Mouse (Mus musculus): ENCODE data around the gene Pebp1. TPM values are rescaled to one million over a fixed set of nuclear protein-coding genes. Genes with fewer than 3 reads are reported as not detected.
"Not testable (repeated sequence)": the region's sequence is repeated elsewhere in the genome, so short reads cannot be mapped to it uniquely, and the experiment has no call there.

The Pebp1 gene
- polyA plus RNA-seq, 1 experiment: 697 TPM

DNA sequence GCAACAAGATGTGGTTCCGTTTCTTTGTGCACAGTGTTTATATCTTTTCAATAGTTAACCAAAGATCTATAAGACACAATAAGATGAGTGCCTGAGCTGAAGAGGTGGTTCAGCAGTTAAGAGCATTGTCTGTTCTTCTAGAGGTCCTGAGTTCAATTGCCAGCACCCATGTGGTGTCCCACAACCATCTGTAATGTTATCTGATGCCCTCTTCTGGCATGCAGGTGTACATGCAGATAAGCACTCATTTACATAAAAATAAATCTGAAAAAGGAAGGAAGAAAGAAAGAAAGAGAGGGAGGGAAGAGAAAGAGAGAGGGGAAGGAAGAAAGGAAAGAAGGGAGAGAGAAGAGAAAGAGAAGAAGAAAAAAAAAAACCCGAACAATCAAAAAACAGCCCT lies 19.4 kb upstream of the Pebp1 start:
- no peak for TF ChIP-seq USF1 (IDR thresholded peaks at IDR 0.05; ENCODE audit: low read depth)
- TF ChIP-seq CEBPB (IDR thresholded peaks at IDR 0.05; ENCODE audit: low read depth): no peak
- Histone ChIP-seq H3K27me3 (ENCODE audit: control insufficient read depth, insufficient read depth, insufficient read length) (no peaks in the 10 kb centered on the region), H3K79me3 (ENCODE audit: low read depth) (no peaks in the 10 kb centered on the region), H3K79me2 (ENCODE audit: control insufficient read depth, insufficient read depth) (no peaks in the 10 kb centered on the region), H3K36me3 (ENCODE audit: control insufficient read depth, insufficient read depth) (no peaks in the 10 kb centered on the region), H3K4me3 (ENCODE audit: insufficient read depth, poor library complexity, severe bottlenecking) (no peak overlapping the region), H3ac (ENCODE audit: control insufficient read depth, insufficient read length, low read depth) (no peak overlapping the region)

DNA sequence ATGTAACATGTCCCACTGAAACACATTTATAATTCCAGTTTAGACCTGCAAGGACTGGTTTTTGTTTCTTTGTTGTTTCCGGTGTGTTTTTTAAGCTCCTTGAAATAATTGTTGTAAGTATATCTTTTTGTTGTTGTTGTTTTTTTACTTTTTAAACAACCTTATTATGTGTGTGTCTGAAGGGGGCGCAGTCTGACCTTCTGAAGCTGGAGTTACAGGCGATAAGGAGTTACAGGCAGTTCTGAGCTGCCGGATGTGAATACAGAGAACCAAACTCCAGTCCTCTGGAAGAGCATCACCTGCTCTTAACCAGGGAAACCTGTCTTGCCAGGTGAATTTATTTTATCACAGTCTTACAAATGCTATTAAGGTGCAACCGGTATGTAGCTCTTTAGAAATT lies 18.3 kb upstream of the Pebp1 start:
- TF ChIP-seq CEBPB (IDR thresholded peaks at IDR 0.05; ENCODE audit: low read depth): no peak
- TF ChIP-seq CTCF (IDR thresholded peaks at IDR 0.05; ENCODE audit: control insufficient read depth, insufficient read depth, insufficient read length): no peak
- no peak for TF ChIP-seq USF1 (IDR thresholded peaks at IDR 0.05; ENCODE audit: low read depth)
- no peaks in the 10 kb centered on the region for H3K36me3 ChIP-seq (ENCODE audit: control insufficient read depth, insufficient read depth)
- H3K4me3 ChIP-seq (ENCODE audit: insufficient read depth, poor library complexity, severe bottlenecking): no peak overlapping the region
- H3K27me3 ChIP-seq (ENCODE audit: control insufficient read depth, insufficient read depth, insufficient read length): no peaks in the 10 kb centered on the region
- no peak overlapping the region for H3ac ChIP-seq (ENCODE audit: control insufficient read depth, insufficient read length, low read depth)
- no peaks in the 10 kb centered on the region for H3K79me2 ChIP-seq (ENCODE audit: control insufficient read depth, insufficient read depth)
- no peaks in the 10 kb centered on the region for H3K79me3 ChIP-seq (ENCODE audit: low read depth)

DNA sequence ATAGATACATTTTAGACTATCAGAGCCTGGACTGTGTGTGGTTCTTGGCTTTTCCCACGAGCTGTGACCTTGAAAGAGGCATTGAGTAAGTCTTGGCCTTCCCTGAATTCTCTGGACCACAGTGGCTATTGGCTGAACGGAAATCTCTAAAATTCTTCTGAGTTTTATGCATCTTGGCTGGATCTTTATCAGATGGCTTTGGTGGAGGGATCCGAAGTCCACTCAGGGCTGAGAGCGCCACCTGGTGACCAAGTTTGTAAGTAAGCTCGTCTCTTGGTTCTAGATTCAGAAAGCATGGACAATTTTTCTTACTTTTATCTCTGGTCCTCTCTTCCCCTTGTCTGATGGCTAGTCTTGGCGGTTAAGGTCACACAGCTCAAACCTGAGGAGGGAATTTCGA lies 17.5 kb upstream of the Pebp1 start:
- H3K27me3 ChIP-seq (ENCODE audit: control insufficient read depth, insufficient read depth, insufficient read length): no peaks in the 10 kb centered on the region
- TF ChIP-seq CEBPB (IDR thresholded peaks at IDR 0.05; ENCODE audit: low read depth): no peak
- TF ChIP-seq MYOD1 (IDR thresholded peaks at IDR 0.05; ENCODE audit: control insufficient read depth, insufficient read length, low read depth): no peak
- TF ChIP-seq CTCF (IDR thresholded peaks at IDR 0.05; ENCODE audit: control insufficient read depth, insufficient read depth, insufficient read length): no peak
- TF ChIP-seq FOSL1 (IDR thresholded peaks at IDR 0.05; ENCODE audit: insufficient read depth, low read length, poor library complexity, severe bottlenecking): no peak
- no peak for TF ChIP-seq MAX (IDR thresholded peaks at IDR 0.05)
- no peak for TF ChIP-seq MYOG (IDR thresholded peaks at IDR 0.05; ENCODE audit: control insufficient read depth, extremely low read depth, insufficient read length)
- TF ChIP-seq USF1 (IDR thresholded peaks at IDR 0.05; ENCODE audit: low read depth): no peak
- H3K79me3 ChIP-seq (ENCODE audit: low read depth): no peaks in the 10 kb centered on the region
- no peaks in the 10 kb centered on the region for H3K36me3 ChIP-seq (ENCODE audit: control insufficient read depth, insufficient read depth)
- H3ac ChIP-seq (ENCODE audit: control insufficient read depth, insufficient read length, low read depth): no peak overlapping the region
- H3K4me3 ChIP-seq (ENCODE audit: insufficient read depth, poor library complexity, severe bottlenecking): no peak overlapping the region
- H3K79me2 ChIP-seq (ENCODE audit: control insufficient read depth, insufficient read depth): no peaks in the 10 kb centered on the region

DNA sequence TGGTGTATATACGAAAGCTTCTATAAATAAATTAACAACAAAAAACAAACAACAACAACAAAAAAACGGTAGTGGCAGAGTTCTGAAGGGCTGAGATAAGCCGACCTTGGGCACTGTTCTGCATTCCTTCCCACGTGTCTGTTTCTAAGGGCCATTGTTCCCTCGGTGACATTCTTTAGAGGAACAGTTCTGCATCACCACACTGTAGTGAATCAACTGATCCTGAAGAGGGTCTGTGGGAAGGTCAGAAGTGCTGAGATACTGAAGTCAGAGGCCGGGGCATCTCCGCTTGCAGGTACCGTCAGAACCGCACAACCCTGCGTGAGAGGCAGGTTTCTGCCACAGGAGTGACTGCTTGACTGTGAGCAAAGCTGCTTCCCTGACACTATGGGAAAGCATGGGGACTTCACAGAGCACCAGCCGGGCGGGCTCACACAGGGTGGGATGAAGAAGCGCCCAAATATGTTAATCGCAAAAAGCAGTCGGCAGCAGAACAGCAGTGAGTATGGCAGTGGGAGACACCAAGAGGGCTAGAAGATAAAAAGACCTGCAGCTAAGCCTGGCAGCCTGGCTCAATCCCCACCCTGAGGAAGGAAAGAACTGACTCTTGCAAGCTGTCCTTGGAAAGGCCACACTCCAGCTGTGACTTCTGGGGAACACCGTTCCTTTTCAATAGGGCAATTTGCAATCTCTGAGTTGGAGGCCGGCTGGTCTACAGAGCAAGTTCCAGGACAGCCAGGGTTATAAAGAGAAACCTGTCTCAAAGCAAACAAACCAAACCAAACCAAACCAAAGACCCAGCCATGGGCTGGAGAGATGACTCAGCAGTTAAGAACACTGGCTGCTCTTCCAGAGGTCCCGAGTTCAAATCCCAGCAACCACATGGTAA lies 16.5 kb upstream of the Pebp1 start:
- TF ChIP-seq MYOD1 (IDR thresholded peaks at IDR 0.05; ENCODE audit: control insufficient read depth, insufficient read length, low read depth) (no peak), MAX (IDR thresholded peaks at IDR 0.05) (no peak), FOSL1 (IDR thresholded peaks at IDR 0.05; ENCODE audit: insufficient read depth, low read length, poor library complexity, severe bottlenecking) (no peak)
- no peaks in the 10 kb centered on the region for H3K79me3 ChIP-seq (ENCODE audit: low read depth)
- H3K4me3 ChIP-seq (ENCODE audit: insufficient read depth, poor library complexity, severe bottlenecking): no peak overlapping the region
- H3K36me3 ChIP-seq (ENCODE audit: control insufficient read depth, insufficient read depth): no peaks in the 10 kb centered on the region
- H3K27me3 ChIP-seq (ENCODE audit: control insufficient read depth, insufficient read depth, insufficient read length): no peaks in the 10 kb centered on the region
- H3ac ChIP-seq (ENCODE audit: control insufficient read depth, insufficient read length, low read depth): no peak overlapping the region
- no peaks in the 10 kb centered on the region for H3K79me2 ChIP-seq (ENCODE audit: control insufficient read depth, insufficient read depth)

DNA sequence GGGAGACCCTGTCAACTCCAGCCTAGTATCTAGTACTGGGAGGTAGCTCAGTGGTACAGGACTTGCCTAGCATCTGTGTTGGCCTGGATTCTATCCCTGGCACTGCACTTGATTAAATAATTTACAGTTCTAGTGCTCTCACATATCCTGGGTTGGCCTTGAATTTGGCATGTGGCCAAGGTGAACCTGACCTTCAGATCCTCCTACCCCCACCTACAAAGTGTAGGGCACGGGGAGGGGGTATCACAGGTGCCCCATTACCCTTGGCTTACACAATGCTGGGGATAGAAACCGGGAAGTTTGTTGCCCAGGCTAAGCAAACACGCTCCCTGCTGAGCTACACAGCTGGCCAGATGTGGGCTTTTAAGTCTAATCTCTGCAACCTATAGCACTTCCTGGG lies 15.5 kb upstream of the Pebp1 start:
- TF ChIP-seq FOSL1 (IDR thresholded peaks at IDR 0.05; ENCODE audit: insufficient read depth, low read length, poor library complexity, severe bottlenecking) (no peak), MAX (IDR thresholded peaks at IDR 0.05) (no peak)

DNA sequence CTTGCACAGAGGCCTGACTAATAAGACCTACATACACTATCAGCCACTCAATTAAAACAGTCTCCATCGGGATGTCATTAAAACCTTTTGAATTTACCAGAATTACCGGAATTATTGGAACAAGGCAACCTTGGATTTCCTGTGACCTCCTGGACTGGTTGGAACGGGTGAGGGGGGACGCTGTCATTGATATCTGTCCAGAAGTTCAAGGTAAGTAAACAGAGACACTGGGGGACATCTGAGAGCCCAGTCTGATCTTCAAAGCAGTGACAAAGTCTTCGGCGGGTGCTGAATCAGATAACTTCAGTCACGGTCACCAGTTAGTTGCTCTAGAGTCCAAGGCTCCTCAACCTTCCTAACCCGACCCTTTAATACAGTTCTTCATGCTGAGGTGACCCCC lies 7.6 kb upstream of the Pebp1 start:
- no peak overlapping the region for H3K4me3 ChIP-seq (ENCODE audit: insufficient read depth, poor library complexity, severe bottlenecking)
- no peaks in the 10 kb centered on the region for H3K79me3 ChIP-seq (ENCODE audit: low read depth)
- H3K79me2 ChIP-seq (ENCODE audit: control insufficient read depth, insufficient read depth): no peaks in the 10 kb centered on the region
- no peak for TF ChIP-seq MYOG (IDR thresholded peaks at IDR 0.05; ENCODE audit: control insufficient read depth, extremely low read depth, insufficient read length)
- TF ChIP-seq CEBPB (IDR thresholded peaks at IDR 0.05; ENCODE audit: low read depth): no peak
- no peak for TF ChIP-seq MYOD1 (IDR thresholded peaks at IDR 0.05; ENCODE audit: control insufficient read depth, insufficient read length, low read depth)
- no peak for TF ChIP-seq USF1 (IDR thresholded peaks at IDR 0.05; ENCODE audit: low read depth)
- TF ChIP-seq CTCF (IDR thresholded peaks at IDR 0.05; ENCODE audit: control insufficient read depth, insufficient read depth, insufficient read length): no peak
- no peak for TF ChIP-seq MAX (IDR thresholded peaks at IDR 0.05)
- TF ChIP-seq FOSL1 (IDR thresholded peaks at IDR 0.05; ENCODE audit: insufficient read depth, low read length, poor library complexity, severe bottlenecking): no peak
- no peaks in the 10 kb centered on the region for H3K36me3 ChIP-seq (ENCODE audit: control insufficient read depth, insufficient read depth)
- H3ac ChIP-seq (ENCODE audit: control insufficient read depth, insufficient read length, low read depth): no peak overlapping the region
- H3K27me3 ChIP-seq (ENCODE audit: control insufficient read depth, insufficient read depth, insufficient read length): no peaks in the 10 kb centered on the region

More for the DNA sequence above, 15.5 kb upstream of the Pebp1 start:
- Histone ChIP-seq H3K79me3 (ENCODE audit: low read depth) (no peaks in the 10 kb centered on the region), H3K79me2 (ENCODE audit: control insufficient read depth, insufficient read depth) (no peaks in the 10 kb centered on the region), H3K27me3 (ENCODE audit: control insufficient read depth, insufficient read depth, insufficient read length) (no peaks in the 10 kb centered on the region), H3K4me3 (ENCODE audit: insufficient read depth, poor library complexity, severe bottlenecking) (no peak overlapping the region), H3K36me3 (ENCODE audit: control insufficient read depth, insufficient read depth) (no peaks in the 10 kb centered on the region), H3ac (ENCODE audit: control insufficient read depth, insufficient read length, low read depth) (no peak overlapping the region)

DNA sequence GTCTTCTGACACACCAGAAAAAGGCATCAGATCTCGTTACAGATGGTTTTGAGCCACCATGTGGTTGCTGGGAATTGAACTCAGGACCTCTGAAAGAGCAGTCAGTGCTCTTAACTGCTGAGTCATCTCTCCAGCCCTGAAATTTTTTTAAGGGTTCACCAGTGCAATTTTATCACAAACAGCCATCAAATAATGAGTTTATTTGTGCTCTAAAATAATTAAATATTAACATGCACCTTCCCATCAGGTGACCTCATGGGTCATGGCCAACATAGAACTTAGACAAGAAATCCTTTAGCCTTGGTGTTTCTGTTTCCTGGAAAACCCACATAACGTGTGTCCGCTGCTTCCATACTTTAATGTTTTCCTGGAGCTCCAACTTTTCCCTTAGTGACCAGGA lies 6.4 kb upstream of the Pebp1 start:
- H3K79me2 ChIP-seq (ENCODE audit: control insufficient read depth, insufficient read depth); H3K36me3 ChIP-seq (ENCODE audit: control insufficient read depth, insufficient read depth); H3K79me3 ChIP-seq (ENCODE audit: low read depth); H3K27me3 ChIP-seq (ENCODE audit: control insufficient read depth, insufficient read depth, insufficient read length); H3ac ChIP-seq (ENCODE audit: control insufficient read depth, insufficient read length, low read depth); H3K4me3 ChIP-seq (ENCODE audit: insufficient read depth, poor library complexity, severe bottlenecking): not testable (repeated sequence)
